Mouse (Mus musculus) liver, adult 2 months (tissue): ENCODE measurements around the gene Ret. TPM values are rescaled to one million over a fixed set of nuclear protein-coding genes. Genes with fewer than 3 reads are reported as not detected.

Experiments
- DNase-seq: peaks from one replicate; pipeline ENCODE4 v3.0.0-alpha.2; 2011; ENCODE audit warnings: low read depth, low spot score; ENCODE audit errors: extremely low read depth
- H3K27ac ChIP-seq: fragments of 200-500 bp; replicated peaks from 2 replicates; pipeline ENCODE4 v1.5.1; 2012; ENCODE audit warnings: low read depth, mild to moderate bottlenecking, control low read depth, inconsistent platforms, low read length; ENCODE audit not compliant: insufficient read depth
- H3K27me3 ChIP-seq: fragments of 200-500 bp; 2 replicates; pipeline ENCODE4 v1.6.1; 2012; ENCODE audit warnings: mild to moderate bottlenecking, moderate library complexity, low read length, inconsistent platforms; ENCODE audit not compliant: control insufficient read depth, insufficient read depth
- H3K36me3 ChIP-seq: fragments of 200-500 bp; 2 replicates; pipeline ENCODE4 v1.6.1; 2012; ENCODE audit warnings: low read length, inconsistent platforms; ENCODE audit not compliant: control insufficient read depth, insufficient read depth
- H3K4me1 ChIP-seq: fragments of 200-500 bp; 2 replicates; pipeline ENCODE4 v1.6.1; 2011; ENCODE audit warnings: low read length; ENCODE audit not compliant: control insufficient read depth, insufficient read depth
- H3K4me3 ChIP-seq: fragments of 200-500 bp; 2 replicates; pipeline ENCODE4 v1.5.1; 2011; ENCODE audit warnings: low read depth, mild to moderate bottlenecking, control low read depth, low read length, moderate library complexity; ENCODE audit not compliant: insufficient read depth
- H3K79me2 ChIP-seq: fragments of 200-500 bp; 2 replicates; pipeline ENCODE4 v1.6.1; 2012; ENCODE audit warnings: inconsistent platforms, mild to moderate bottlenecking, low read length, moderate library complexity; ENCODE audit not compliant: control insufficient read depth, insufficient read depth
- H3K9ac ChIP-seq: fragments of 200-500 bp; 2 replicates; pipeline ENCODE4 v1.6.1; 2012; ENCODE audit warnings: low read depth, mild to moderate bottlenecking, control low read depth, inconsistent platforms, low read length
- CTCF ChIP-seq: fragments of 200-500 bp; IDR thresholded peaks from 2 replicates; pipeline ENCODE4 v1.5.1; 2011; ENCODE audit warnings: low read depth, low read length, control low read depth
- POLR2A ChIP-seq: fragments of 200-500 bp; IDR thresholded peaks from 2 replicates; pipeline ENCODE4 v1.6.1; 2011; ENCODE audit warnings: low read length, control low read depth; ENCODE audit not compliant: insufficient read depth; ENCODE audit errors: extremely low read depth
- WGBS: fragments of 180-500 bp; shearing (Covaris S2); methylation state at CpG from one replicate; pipeline ENCODE4 v1.1.7; 2018; 5-methylcytosine and 5-hydroxymethylcytosine counted together
- polyA plus RNA-seq: library from polyadenylated mRNA; depleted of rRNA; stranded (reverse); fragments of >200 nt; gene quantifications from 2 replicates; pipeline ENCODE4 v1.2.3, GENCODE M21; 2012
- total RNA-seq: library from RNA; depleted of rRNA; stranded (reverse); fragments of >200 nt; gene quantifications from 2 replicates; pipeline ENCODE4 v1.2.3, GENCODE M21; 2014

Gene Ret
- total and polyA plus RNA-seq, 2 experiments = 0.02 TPM; not detected in 1

- Histone ChIP-seq H3K9ac (no peak overlapping the region), H3K27ac (no peak overlapping the region), H3K79me2 (no peaks in the 10 kb centered on the region), H3K36me3 (no peaks in the 10 kb centered on the region), H3K4me3 (no peak overlapping the region), H3K4me1 (no peaks in the 10 kb centered on the region), H3K27me3 (no peaks in the 10 kb centered on the region)
- DNase-seq = no peak
- no peak for TF ChIP-seq CTCF
- no peak for TF ChIP-seq POLR2A
- WGBS = 86% methylated on average over 9 of the region's 9 CpGs
Observed at GRCm38 (mm10) chr6:118215676-118216075, 18.2 kb upstream of the Ret start.

- 89% methylated on average over 8 of the region's 8 CpGs for WGBS
- Histone ChIP-seq H3K27ac (no peak overlapping the region), H3K79me2 (no peaks in the 10 kb centered on the region), H3K27me3 (no peaks in the 10 kb centered on the region), H3K36me3 (no peaks in the 10 kb centered on the region), H3K9ac (no peak overlapping the region), H3K4me1 (no peaks in the 10 kb centered on the region), H3K4me3 (no peak overlapping the region)
- DNase-seq = no peak
- TF ChIP-seq CTCF (no peak), POLR2A (no peak)
Observed at GRCm38 (mm10) chr6:118208326-118208725, 10.8 kb upstream of the Ret start.

DNA sequence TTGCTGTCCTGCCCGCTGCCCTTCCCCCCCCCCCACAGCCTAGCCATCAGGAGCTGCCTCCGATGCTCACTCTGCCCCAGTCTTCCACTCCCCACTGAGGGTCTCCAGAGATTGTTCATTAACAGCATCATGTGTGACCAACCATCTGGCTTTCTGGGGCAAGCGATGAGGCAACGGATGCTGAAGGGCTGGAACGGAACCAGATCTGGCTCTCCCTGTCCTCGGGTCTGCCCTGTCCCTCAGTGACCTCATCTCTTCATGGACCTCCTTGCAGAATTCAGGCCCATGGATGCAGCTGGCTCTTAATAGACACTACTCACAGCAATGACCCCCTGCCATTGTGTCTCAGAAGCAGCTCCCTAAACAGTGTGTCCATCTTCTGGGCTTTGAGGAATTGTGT is 8.9 kb upstream of the Ret start:
- no peaks in the 10 kb centered on the region for H3K36me3 ChIP-seq
- TF ChIP-seq CTCF (no peak), POLR2A (no peak)
- 76% methylated on average over 6 of the region's 6 CpGs for WGBS

GRCm38 (mm10) chr6:118205176-118205890 is 7.8 kb upstream of the Ret start:
- Histone ChIP-seq H3K27me3 (no peaks in the 10 kb centered on the region), H3K4me3 (no peak overlapping the region), H3K79me2 (no peaks in the 10 kb centered on the region), H3K4me1 (no peaks in the 10 kb centered on the region), H3K9ac (no peak overlapping the region), H3K36me3 (no peaks in the 10 kb centered on the region), H3K27ac (no peak overlapping the region)
- WGBS = 43% methylated on average over 7 of the region's 7 CpGs
- DNase-seq = no peak
- TF ChIP-seq CTCF = no peak
- no peak for TF ChIP-seq POLR2A

More for the DNA sequence above, 8.9 kb upstream of the Ret start:
- no peak for DNase-seq
- Histone ChIP-seq H3K4me1 (no peaks in the 10 kb centered on the region), H3K27ac (no peak overlapping the region), H3K9ac (no peak overlapping the region), H3K79me2 (no peaks in the 10 kb centered on the region), H3K4me3 (no peak overlapping the region), H3K27me3 (no peaks in the 10 kb centered on the region)

GRCm38 (mm10) chr6:118204112-118204511 is 6.6 kb upstream of the Ret start:
- H3K27ac ChIP-seq = no peak overlapping the region
- TF ChIP-seq CTCF (no peak), POLR2A (no peak)

GRCm38 (mm10) chr6:118196751-118197439 is 623 bp downstream of the Ret start:
- Histone ChIP-seq H3K27ac (no peak overlapping the region), H3K79me2 (no peaks in the 10 kb centered on the region), H3K4me3 (no peak overlapping the region), H3K9ac (no peak overlapping the region), H3K4me1 (no peaks in the 10 kb centered on the region), H3K27me3 (peaks cover 14% of the 10 kb centered on the region; the same call in 1 of the 2 replicates), H3K36me3 (no peaks in the 10 kb centered on the region)
- no peak for DNase-seq
- TF ChIP-seq POLR2A = no peak
- no peak for TF ChIP-seq CTCF
- under 1% methylated on average over 81 of the region's 84 CpGs for WGBS

More at GRCm38 (mm10) chr6:118204112-118204511, 6.6 kb upstream of the Ret start:
- no peak for DNase-seq
- no peak overlapping the region for H3K4me3 ChIP-seq
- H3K79me2 ChIP-seq = no peaks in the 10 kb centered on the region
- no peaks in the 10 kb centered on the region for H3K36me3 ChIP-seq
- WGBS = 92% methylated on average over 1 of the region's 1 CpGs
- no peak overlapping the region for H3K9ac ChIP-seq
- no peaks in the 10 kb centered on the region for H3K4me1 ChIP-seq
- H3K27me3 ChIP-seq = no peaks in the 10 kb centered on the region
